Mouse (Mus musculus) retina, postnatal 1 day (tissue): ENCODE results near the gene Rassf8.

Experiments used
- DNase-seq: peaks from one replicate; pipeline ENCODE4 v3.0.0-alpha.2; 2012

The Rassf8 gene

DNA sequence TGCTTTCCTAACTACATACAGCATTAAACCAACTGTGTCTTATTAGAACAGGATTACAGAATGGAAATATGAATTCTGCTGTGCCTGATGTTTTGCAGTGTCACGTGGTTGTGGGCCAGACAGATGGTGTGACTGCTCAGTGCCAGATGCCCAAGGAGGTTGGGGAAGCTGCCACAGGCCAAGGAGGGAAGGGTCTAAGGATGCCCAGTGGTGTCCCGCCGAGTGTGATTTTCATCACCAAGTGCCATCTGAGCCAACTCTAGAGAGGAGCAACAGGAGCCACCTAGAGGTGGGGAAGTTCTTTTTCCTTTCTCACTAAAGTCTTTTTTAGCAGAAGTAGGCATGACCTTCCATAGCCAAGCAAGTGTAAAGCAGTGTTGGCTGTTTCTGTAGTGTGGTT, 3.8 kb downstream of the Rassf8 start:
- peak; percentile 19 for DNase-seq

DNA sequence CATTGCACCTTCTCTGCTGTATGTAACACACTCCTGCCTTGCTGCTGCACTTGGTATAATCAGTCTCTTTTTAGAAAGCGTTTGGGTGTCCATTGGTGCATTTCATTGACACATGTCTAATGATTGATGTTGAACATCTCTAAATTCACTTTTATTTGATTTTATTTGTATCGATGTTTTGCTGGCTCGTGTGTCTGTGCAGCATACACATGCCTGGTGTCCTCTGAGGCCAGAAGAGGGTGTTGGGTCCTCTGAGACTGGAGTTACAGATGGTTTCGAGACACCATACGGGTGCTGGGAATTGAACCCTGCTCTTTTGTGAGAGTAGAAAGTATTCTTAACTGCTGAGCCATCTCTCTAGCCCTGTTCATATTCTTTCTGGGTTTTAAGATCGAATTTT, 6.7 kb downstream of the Rassf8 start:
- no peak for DNase-seq

DNA sequence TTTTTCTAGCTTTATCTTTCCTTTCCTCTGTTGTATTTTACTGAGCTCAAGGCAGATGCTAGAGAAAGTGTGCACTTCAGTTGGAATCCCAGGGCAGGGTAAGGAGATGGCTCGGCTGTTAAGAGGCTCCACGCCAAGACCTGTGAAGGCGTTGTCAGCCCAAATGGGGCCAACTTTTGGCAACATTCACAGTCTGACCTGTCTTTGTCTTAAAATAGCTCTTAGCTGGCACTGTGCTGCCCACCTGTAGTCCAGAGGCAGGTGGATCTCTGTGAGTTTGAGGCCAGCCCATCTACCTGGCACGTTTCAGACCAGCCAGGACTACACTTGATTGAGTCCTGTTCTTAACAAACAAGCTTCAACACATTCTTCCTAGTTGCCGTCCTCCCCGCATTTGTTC, 7.9 kb downstream of the Rassf8 start:
- no peak for DNase-seq

DNA sequence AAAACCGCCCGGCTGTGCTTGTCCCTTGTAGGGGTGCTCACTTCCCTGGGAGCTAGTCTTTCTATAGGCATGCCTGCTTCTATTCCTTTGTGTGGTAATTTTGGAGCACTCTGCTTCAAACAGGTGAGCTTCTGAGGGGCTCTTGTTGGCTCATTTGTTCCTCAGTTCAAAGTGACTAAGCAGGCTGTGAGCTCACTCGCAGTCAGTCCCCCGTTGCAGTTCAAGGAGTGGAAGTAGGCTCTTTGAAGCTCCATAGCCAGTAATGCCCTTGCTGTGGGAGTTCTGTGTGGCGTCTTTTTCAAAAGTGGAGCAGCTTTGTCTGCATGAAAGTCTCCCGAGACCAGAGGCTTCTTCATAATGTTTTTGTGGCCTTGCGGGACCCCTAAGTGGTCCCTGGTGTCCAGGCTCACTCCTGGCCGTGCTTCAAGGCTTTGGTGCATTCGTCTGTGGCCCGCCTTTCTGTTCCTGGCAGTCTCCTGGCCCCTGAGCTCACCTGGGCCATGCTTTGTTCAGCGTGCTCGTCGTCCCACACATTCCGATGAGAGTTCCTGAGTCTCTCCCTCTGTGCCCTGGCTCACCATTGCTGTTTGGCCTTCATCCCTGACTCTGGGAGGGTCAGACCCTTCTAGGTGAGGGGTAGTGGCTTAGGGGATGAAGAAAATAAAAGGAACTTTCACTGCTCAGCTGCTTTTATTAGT, 9.5 kb downstream of the Rassf8 start:
- DNase-seq = no peak

DNA sequence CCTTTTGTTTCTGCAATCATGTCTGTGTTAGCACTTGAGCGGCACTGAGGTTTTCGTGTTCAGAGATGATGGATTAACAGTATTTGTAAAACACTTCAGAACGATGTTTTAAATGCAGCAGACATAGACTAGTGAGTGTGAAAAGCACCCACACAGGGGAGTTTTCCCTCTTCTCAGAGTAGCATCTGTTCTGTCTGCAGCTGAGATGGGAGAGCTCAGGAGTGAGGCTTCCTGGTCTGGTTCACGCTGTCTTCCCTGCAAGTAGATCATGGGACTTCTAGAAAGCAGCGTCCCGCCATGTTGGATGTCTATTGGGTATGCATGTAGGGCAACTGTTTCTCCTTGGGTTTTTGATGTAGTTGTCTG, 10.1 kb downstream of the Rassf8 start:
- no peak for DNase-seq

DNA sequence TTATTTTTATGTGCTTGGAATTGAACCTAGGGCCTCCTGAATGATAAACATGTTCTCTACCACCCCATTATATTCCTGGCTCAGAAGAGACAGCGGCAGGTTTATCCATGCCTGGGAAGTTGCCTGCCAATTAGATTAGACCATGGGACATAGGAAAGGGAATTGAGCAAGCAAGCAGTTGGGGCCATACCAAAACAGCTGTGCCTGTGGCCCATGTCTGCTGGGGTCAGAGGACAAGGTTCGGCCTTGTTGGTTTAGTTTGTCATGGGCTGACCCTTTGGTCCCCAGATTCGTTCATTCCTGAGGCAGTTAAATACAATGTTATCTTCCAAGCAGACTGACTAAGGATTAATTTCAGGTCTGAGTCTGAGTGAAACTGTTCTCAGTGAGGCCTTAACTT, 10.8 kb downstream of the Rassf8 start:
- no peak for DNase-seq

DNA sequence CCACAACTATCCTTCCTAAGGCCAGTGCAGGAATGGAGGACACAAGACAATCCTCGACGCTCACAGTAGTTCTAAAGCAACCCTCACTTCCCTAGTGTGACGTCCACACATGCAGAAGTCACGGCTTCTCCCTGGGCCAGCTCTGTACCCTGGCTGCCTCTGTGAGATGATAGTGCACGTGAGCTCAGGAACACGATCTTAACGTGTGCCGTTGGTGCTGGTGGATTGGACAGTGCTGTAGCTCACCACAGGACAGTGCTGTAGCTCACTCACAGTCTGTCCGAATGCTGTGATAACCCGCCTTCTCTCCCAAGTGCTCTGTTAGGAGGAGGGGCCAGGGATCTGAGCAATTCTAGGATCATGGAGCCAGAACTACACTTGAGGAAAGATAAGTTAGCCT, 12.1 kb downstream of the Rassf8 start:
- DNase-seq = no peak

DNA sequence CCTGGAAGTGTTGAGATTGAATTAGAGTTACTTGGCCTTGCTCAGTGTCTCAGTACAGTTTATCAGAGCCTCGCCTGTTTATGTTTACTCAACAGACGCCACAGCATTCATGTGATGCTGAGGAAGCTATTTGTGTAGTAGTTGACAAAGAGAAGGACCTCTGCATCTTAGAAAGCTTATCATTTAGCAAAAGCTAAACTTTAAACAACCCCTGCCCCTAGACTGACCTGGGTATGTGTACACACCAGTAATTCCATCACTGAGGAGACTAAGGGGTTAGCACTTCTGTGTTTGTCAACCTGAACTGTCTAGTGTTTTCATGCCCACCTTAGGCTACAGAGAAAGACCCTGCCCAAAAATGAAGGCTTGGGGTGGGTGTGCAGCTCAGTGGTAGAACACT, 12.9 kb downstream of the Rassf8 start:
- no peak for DNase-seq

DNA sequence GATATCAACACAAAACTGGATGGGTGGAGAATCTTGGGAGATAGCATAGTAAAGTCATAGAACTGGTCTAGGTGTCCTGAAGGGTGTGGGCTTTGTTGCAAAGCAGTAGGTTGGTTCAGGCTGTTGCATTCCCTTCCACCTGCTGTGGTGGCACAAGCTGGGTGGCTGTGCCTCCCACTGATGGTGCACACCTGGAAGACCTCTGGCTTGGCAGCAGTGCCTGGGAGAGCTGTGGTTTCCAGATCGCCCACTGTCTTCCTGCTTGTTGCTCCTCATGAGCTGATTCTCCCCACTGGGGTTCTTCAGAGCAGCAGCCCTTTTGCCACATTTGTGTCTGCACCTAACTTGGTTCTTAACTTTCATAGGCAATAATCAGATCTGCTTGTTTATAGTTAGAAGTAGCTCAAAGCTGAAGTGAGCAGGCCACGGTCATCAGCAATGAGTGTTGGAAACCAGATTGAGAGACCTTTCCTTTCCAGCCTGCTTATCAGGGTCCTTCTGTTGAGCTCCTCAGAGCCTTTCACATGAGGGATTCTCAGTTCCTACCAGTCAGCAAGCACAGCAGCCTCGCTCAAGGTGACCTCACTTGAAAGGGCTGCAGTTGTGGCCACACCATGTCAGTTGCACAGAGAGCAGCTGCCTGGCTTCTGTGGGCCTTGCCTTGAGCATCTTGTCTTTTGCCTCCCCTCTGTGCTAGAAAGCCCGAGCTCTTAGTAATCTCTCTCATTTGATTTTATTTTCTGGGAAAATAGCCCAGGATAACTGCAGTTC, 13.9 kb downstream of the Rassf8 start:
- no peak for DNase-seq

DNA sequence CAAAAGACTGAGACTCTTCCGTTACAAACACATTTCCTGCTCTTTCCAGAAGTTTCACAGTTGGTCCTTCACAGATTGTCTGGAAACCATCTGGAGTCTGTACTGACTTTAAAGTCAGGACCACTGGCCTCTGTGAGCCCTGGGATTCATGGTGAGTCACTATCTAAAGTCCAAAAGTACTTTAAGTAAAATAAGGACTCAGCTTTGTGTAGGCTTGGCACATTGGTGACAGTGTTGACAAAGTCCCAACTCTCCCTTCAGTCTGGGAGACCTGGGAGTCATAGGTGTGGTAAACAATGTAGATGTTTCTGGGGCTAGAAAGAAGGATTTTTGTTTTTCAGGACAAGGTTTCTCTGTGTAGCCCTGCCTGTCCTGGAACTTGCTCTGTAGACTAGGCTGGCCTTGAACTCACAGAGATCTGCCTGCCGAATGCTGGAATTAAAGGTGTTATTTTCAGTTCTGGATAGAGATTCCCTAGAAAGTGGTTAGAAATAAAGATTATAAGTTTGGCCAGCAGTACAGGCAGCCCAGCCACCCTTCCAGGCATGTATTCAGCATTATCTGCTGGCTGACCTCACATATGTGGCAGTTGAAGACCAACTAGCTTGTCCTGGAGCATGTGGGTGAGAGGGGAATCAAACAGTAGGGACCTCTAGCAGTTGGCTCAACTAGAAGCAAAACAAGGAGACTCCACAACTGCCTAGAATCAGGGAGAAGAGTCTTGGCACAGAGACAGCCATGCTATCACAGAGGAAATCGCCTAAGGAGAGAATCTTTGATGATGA, 14.8 kb downstream of the Rassf8 start:
- DNase-seq = no peak

DNA sequence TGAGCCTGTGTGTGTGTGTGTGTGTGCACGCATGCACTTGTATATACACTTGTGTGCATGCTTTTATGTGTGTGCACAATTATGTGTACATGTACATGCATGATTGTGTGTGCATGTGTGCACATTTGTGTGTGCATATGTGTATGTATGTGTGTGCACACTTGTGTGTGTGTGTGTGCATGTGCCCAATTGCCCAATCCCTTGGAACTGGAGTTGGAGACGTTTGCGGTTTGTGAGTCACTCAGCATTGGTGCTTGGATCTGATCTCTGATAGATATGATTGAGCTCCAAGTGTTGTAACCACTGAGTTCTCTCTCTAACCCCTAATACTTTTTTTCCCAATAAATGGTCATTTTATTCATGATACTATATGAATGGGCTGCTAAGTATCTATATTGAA, 15.5 kb downstream of the Rassf8 start:
- no peak for DNase-seq

DNA sequence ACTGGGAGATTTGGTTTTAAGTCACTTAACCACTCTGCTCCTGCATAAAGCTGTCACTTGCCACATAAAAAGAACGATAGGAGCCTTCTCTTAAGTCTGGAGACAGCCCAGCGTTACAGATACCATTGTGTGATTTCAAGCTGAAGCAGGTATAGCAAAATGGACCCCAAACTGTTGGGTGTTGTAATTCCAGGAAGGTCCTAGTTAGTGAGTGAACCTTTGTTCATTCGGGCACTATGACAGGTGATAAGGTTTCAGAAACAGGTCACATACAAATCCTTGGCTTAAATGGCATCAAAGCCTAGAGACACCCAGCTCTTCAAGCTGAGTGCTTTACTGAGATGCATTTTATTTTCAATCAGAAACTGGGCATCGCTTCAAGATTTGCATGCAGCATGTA, 16.5 kb downstream of the Rassf8 start:
- DNase-seq = no peak

DNA sequence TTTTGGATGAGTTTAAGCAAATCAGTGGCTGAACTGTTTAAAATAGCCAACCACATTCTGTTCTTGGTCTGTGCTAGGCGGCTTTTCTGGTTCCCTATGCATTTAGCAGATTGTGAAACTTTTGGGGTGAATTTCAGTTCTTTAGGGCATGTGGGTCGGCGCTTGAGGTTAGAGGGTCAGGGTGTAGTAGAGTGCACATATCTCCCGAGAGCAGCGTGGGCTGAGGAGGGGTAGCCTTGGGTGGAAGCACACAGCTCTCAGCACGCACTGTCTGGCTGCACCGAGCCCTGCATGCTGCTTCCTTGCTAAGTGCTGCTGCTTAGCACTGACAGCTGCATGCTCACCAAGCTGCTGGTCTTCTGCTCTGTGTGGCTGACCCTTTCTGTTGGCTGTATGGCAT, 18.5 kb downstream of the Rassf8 start:
- DNase-seq = no peak

DNA sequence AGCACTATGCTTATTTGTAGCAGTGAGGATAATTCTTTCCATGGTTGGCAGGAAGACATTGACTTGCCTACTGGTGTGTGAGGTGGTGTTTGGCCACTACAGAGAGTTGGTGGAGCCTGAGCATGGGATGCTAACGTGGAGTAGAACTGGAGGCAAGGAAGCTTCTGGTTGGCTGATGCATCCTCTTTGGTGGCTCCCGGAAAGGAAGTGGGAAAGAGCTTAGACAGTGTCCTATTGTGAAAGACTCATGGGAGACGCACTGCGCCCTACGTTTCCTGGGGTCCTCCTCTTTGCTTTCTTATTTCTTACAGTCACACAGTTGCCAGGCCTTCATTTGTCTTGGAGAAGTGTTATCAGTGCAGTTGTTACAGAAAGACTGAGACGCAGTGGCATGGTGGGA, 20.4 kb downstream of the Rassf8 start:
- DNase-seq = no peak

DNA sequence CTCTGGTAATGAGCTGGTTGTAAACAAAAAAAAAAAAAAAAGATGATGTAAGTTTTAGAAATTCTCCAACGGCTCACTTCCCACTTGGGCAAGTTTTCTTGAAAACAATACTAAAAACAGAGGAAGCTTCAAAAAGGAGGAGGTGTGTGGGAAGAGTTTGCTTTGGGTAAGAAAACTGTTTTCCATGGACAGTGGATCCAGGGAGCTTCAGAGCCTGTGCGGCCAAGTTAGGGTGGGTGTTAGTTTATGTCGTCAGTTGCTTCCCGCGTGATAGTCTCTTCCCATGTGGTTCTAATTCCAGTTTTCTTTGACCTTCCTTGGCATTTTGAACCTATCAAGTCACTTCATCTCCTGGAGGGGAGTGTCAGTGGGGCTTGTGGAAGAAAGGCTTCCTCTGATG, 21.1 kb downstream of the Rassf8 start:
- no peak for DNase-seq

DNA sequence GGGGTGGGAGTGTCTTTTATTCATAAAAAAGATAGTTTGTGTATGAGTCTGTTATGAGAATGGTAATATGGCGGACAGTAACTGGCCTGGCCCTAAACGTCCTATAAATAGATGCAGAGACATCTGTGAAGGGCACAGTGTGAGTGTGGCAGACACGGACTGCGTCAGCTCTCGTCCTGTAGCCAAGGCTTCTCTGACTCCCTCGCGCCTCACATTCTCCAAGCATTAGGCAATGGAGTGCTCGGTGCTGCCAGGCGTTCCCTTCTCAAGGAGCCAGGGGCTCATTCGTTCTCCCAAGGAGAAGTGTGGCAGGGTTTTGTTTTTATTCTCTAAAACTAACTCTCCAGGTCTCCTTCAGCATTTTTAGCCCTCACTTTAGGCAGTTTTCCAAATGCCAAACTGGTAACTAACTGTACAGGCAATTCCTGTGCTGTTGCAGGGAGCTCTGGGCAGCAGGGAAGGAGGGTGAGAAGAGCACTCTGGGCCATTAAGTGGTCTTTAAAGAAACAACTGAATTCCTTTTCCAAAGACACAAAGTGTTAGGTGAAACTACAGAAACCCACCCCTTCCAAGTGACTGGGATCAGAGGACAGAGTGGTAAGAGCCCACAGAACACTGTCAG, 22.2 kb downstream of the Rassf8 start:
- no peak for DNase-seq

DNA sequence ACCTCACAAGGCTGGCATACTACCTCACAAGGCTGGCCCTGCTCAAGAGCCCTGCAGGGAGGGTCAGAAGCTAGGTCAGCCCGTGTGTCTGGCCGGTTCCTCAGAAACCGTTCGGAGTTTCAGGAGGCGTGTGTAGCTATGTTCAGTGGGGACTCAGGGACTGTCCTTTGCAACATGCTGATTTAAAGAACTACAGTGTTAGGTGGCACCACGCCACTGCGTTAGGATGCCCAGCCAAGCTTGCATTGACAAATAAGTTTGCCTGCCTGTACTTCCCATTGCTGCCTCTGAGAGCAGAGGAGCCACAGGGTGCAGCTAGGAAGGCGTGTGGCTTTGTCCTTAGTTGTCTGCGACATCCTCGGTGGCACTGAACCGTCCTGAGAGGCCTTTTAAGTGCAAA, 23.3 kb downstream of the Rassf8 start:
- no peak for DNase-seq

DNA sequence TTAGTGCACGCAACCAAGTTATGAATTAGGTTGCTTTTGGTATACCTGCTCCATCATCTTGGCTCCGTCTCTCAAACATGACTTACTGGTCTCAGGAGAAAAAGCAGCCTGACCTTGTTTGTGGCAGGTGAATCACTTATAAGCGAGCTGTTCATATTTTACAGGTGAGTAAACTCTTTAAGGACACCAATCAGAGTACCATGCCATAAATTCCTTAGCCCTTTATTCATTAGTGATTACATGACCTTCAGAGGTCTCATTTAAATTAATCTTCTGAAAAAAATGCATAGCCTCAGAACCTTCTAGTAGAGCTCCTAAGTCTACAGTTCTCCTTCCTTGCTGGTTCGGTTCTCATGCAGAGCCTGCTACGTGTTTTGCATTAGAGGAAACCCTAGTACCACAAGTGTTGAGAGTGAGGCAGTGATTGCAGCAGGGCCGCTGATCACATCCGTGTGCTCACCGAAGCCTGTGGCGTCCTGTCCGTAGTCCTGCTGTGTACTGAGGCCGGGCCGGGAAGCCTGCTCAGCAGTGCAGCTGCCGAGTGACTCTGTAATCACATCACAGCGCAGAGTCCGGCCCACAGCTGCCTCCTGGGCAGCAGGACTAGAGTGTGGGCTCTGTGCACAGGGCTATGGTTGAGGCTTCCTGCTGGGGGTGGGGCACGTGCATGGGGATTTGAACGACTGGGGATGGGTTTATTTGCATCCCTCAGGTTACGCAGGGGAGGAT, 23.9 kb downstream of the Rassf8 start:
- DNase-seq = peak; percentile 34

DNA sequence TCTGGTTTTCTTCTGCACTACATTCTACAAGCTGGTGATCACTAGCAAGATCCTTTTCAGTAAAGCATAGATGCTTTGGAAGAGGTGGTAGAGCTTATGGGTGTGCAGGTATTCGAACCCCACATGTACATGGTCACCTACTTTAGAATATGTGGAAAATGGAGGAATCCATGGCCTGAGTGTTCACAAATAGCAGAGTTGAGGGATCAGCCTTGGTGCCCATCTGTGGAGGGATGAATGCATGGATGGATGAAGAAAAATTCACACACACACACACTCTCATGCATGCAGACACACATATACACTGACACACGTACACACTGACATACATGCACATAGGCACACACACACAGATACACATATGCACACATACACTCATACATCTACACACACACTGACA, 27.9 kb downstream of the Rassf8 start:
- no peak for DNase-seq

DNA sequence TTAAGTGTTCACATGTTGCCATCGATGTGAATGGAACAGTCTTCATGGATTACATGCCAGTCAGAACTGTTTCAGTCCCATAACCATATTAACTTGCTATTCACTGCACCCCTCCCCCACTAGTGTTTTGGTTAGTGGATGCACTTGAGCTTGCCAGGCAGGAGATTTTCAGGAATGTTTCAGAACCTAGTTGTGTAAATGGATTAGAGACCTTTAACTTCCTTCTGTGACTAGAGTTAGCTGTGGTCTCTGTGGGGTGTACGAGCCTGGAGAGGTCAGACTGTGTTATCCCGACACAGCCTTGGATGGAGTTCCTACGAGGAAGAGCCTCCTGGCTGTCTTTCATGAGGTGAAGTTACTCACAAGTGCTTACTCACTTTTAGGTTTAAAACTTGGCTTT, 29.7 kb downstream of the Rassf8 start:
- DNase-seq = no peak

DNA sequence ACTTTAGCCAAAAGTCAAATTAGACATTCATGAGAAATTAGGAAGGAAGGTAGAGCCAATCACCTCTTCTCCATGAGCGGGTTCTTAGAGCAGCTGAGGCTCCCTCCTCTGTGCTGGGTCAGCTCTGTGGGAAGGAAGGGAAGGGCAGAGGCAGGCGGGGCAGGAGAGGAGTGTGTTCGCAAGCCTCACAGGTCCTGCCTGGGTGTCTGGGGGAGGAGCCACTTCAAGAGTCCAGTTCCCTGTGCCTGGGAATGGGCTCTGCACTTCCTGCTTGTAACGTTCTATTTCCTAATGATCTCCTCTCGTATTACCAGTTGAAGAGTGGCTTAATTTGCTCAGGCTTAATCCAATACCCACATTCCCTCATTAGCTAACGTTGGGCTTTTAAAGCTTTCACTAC, 32.8 kb downstream of the Rassf8 start:
- peak; percentile 41 for DNase-seq

DNA sequence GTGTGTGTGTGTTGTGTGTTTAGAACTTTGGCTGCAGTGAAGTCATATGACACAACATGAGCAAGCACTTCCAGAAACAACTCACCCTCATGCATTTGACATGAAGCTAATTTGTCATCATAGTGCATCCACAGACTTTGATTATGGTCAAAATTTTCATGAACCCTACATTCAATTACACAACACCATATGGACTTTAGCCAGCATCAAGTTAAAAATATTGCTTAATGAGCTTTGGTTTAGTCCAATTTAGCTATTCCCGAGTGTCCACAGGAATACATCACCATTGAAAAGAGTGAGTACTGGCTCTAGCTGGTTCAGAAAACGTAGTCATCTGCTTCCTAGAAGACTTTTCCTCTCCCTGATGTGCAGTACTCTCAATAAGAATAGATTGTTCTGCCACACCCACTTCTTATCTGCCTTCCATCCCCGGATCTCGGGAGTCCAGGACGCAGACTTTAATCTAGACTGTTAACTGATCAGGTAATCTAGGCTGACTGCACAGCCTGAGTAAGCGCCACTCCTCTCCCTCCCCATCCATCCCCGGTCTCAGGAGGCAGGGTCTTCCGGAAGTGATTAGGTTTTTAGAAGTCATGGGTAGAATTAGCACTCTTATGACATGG, 33.7 kb downstream of the Rassf8 start:
- DNase-seq = no peak
